Mouse (Mus musculus): ENCODE measurements around the gene Hspa8.
"Not testable (repeated sequence)": the region's sequence is repeated elsewhere in the genome, so short reads cannot be mapped to it uniquely, and the experiment has no call there.

The Hspa8 gene

DNA sequence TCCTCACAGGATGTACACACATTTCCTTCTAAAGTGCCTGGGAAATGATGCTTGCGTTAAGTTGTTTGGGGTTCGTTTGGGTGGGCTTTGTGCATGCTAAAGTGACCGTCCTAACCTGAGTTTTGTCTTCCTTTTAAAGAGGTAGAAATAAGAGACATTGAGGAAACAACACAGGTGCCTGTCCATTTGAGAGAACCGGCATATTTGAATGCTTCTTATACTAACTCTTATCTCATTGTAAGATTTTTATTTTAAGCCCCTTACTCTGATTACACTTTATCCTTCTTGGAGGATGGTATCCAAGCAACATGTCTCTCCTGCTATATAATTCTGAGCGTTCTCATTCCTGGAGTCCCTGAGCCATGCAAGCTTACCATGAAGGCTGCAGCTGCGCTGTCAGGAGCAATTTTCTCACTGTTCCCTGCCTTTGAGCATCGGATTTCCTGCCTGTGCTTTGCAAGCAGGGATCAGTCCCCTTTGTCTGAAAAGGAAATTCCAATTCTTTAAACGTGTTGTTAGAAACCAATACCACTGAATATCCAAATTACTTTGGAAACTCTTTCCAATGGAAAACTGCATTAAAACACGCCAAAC, 16.3 kb upstream of the Hspa8 start:
- DNase-seq (ENCODE audit: low read depth, low spot score), result no peak

DNA sequence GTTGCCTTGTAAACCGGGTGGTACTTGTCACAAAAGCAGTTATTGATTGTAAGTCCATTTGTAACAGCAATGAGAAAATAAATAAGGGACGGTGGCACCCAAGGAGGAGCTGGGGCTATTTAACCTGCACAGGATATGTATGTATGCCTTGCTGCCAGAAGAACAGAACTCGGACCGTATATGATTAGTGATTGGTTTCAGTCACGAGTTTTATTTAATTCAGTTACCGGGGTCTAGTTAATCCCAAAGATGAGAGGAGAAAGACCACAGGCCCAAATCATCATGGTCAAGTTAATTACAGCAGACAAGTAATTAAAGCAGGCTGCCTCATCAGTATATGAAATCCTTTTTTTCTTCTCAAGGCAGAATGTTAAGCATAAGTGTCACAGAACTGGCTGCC, 15.3 kb upstream of the Hspa8 start:
- no peak for DNase-seq (ENCODE audit: low read depth, low spot score)

DNA sequence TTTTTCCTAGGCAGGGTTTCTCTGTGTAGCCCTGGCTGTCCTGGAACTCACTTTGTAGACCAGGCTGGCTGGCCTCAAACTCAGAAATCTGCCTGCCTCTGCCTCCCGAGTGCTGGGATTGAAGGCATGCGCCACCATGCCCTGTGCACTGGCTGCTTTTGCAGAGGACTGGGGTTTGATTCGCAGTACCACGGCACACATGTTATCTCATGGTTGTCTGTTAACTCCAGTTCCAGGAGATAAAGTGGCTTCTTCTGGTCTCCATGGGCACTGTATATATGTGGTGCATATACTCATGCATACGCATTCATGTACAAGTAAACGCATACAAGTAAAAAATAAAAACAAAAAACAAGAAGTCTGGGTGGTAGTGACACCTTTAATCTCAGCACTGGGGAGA, 14.0 kb upstream of the Hspa8 start:
- DNase-seq (ENCODE audit: low read depth, low spot score), result not testable (repeated sequence)

- no peak for DNase-seq (ENCODE audit: low read depth, low spot score)
Observed at GRCm38 (mm10) chr9:40791864-40792633, 8.7 kb upstream of the Hspa8 start.

- no peak for DNase-seq (ENCODE audit: low read depth, low spot score)
Observed at GRCm38 (mm10) chr9:40793581-40793980, 7.2 kb upstream of the Hspa8 start.

DNA sequence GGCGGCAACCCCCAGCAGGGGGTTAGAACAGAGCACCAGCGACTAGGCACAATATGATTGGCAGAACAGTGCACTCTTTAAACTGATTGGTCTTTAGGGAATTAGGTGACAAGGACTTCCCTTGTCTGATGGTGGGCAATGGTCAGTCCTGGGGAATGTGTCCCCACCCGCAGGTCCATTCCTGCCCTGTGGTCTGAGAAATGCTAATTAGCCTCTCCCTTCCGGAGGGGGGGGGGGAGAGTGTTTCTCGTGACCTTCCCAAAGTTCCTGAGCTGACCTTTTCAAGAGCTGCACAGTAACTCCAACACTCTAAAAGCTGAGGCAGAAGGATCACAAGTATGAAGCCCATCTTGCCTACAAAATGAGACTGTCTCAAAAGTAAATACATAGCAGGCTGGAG, 6.5 kb upstream of the Hspa8 start:
- no peak for DNase-seq (ENCODE audit: low read depth, low spot score)

DNA sequence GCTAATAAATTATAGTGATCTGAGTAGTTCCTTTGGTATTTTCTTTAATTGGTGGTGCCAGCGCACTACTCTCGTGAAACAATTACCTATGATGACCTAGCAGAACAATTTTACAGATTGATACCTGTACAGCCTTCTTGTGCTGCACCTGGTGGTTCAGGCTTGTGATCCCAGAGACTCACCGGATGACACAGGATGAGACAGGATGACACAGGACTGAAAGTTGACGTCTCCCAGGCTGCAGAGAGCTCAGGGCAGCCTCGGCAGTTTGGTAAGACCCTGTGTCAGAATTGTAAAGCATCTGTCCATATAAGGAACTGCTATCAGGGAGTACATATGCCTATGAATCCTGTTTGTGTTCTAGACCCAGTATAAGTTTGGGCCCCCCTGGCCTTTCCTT, 5.9 kb upstream of the Hspa8 start:
- no peak for DNase-seq (ENCODE audit: low read depth, low spot score)

- no peak for DNase-seq (ENCODE audit: low read depth, low spot score)
Observed at GRCm38 (mm10) chr9:40795562-40795961, 5.2 kb upstream of the Hspa8 start.

GRCm38 (mm10) chr9:40796054-40796453, 4.7 kb upstream of the Hspa8 start:
- no peak for DNase-seq (ENCODE audit: low read depth, low spot score)

- DNase-seq (ENCODE audit: low read depth, low spot score), result no peak
Observed at GRCm38 (mm10) chr9:40798247-40798960, 2.4 kb upstream of the Hspa8 start.

DNA sequence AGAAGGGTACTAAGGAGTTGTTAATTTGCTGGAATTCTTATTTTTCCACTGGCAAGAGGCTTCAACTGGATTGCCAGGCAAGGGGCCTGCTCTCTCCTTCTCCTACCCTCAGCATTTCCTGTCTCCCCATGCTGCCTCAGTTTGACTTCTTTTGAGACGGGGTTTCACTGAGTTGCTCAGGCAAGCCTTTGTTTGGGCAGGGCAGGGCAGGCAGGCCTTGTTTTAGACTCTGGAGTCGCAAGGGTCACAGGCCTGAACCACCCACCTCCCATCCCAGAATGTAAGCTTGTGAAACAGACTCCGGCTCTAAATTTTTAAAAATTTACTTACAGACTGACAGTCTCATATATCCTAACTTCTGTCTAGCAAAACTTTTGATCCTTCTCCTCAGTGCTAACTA, 1.7 kb upstream of the Hspa8 start:
- DNase-seq (ENCODE audit: low read depth, low spot score), result no peak

GRCm38 (mm10) chr9:40799837-40800501, 815 bp upstream of the Hspa8 start:
- no peak for DNase-seq (ENCODE audit: low read depth, low spot score)

DNA sequence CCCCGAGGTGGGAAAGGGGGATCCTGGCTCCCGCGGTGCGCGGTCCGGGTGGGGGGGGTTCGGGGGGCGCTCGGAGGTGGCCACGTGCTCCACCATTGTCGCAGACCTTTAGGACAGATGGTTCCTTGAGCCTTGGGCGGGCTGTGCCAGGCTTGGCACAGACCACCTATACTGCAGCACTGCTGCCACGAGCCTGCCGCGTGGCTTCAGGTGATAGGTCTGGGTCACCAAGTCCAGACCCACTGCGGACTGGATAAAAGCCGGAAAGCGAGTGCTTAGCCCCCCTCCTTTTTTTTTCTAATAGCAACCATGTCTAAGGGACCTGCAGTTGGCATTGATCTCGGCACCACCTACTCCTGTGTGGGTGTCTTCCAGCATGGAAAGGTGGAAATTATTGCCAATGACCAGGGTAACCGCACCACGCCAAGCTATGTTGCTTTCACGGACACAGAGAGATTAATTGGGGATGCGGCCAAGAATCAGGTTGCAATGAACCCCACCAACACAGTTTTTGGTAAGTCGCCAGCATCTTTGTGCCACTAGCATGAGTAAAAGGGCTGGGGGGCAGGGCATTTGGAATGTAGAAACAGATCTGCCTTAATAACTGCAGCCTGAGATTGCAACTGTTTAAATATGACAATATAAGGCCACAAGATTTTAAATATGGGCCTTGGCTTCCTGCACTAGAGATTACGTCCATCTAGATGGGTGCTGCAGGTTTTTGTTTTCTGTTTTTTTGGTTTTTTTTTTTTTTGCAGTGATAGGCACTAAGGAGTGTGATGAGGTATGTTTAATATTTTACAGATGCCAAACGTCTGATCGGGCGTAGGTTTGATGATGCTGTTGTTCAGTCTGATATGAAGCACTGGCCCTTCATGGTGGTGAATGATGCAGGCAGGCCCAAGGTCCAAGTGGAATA, 1.1 kb downstream of the Hspa8 start:
- not testable (repeated sequence) for DNase-seq (ENCODE audit: low read depth, low spot score)

DNA sequence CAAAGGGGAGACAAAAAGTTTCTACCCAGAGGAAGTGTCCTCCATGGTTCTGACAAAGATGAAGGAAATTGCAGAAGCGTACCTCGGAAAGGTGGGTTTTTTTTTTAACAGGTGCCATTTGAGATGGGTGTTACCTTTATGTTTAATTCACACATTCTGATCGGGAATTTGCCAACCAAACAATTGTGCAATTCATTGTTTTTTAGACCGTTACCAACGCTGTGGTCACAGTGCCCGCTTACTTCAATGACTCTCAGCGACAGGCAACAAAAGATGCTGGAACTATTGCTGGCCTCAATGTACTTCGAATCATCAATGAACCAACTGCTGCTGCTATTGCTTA, 1.7 kb downstream of the Hspa8 start:
- DNase-seq (ENCODE audit: low read depth, low spot score), result not testable (repeated sequence)

DNA sequence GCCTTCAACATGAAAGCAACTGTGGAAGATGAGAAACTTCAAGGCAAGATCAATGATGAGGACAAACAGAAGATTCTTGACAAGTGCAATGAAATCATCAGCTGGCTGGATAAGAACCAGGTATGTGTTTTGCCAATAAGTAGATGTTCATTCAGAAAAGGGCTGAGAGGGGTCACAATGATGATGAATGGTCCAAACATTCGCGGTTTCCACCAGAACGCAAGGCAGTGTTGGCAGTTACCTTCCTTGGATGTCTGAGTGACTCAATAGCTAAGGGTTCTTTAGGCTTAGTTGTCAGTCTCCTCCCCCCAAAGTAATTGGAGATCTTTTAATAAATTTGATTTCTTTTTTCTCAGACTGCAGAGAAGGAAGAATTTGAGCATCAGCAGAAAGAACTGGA, 3.8 kb downstream of the Hspa8 start:
- DNase-seq (ENCODE audit: low read depth, low spot score), result not testable (repeated sequence)

DNA sequence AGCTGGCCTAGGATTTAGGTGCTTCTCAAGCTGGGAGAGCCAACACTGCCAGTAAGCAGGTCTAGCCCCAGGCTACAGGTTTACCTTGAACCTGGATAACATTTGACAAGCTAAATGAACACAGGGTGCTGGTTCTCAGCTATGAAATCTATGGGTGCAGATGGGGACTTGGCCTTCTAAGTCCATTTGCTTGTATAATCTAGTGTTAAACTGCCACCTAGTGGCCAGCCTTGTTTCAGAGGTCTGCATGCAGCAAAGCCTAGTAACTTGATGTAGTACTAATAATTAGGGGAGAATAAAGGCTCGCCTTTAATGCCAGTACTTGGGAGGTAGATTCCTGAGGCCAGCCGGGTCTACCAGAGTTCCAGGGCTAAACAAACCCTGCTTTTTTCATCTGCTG, 4.5 kb downstream of the Hspa8 start:
- DNase-seq (ENCODE audit: low read depth, low spot score), result no peak

DNA sequence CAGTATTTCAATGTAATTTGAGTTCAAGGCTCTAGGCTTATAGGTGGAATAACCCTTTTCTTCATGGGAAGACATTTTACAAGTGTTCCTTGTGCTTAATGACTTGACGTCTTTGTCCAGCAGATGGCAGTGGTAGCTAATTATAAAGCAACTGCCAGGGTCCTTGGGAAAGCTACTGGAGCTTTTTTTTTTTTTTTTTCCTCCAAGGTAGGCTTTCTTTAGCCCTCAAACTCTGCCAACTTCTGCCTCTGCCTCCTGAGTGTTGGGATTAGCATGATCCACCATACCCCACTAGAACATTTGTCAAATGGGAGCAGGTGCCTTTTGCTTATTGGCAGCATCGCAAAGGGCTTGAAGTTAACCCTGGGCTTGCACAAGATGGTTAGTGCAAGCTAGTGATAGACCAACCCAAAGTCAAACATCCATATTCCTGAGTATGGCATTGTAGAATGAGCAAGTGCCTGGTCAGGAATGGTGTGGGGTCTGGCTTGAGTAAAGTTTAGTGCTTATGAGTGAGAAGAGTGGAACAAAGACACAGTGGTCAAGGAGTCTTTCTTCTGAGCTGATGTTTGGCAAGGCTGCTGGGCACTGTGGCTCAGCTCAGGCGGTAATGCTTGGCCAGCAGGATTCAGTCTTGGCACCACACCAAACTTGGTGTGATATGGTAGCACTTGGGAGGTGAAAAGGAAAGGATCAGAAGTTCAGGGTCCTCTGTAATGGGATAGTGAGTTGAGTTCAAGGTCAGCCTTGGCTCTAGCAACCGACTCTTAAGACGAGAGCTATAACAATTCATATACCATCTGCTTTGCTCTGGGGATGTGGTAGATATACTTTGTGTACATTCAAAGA, 5.9 kb downstream of the Hspa8 start:
- DNase-seq (ENCODE audit: low read depth, low spot score), result no peak

DNA sequence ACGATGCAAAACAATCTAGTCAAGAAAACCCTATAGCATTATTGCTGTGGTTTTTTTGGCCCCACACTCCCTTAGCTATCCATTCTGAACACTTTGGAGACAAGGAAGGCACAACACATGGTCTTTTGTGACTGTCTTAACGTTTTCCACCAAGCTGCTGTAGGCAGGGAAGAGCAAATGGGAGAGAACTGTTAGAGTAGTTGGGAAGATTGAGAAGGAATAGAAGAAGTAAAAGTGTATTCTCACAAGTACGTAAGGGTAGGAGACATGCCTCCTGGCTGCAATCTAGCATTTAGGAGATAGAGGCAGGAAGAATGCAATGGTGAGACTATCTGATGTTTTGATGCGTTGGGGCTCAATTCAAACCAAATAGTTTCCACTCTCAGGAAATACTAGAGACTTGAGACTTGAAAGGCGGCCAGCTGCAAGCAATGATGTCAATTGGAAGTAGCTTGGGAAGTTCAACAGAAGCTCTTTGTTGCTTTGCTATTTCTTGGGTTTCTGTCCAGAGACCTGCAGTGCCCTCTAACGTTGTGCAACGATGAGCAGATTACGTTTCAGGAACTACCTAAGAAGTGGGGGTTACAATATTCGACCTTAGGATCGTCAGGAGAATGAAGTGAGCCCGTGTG, 6.6 kb downstream of the Hspa8 start:
- no peak for DNase-seq (ENCODE audit: low read depth, low spot score)

- DNase-seq (ENCODE audit: low read depth, low spot score), result no peak
Observed at GRCm38 (mm10) chr9:40808061-40808906, 7.5 kb downstream of the Hspa8 start.
